Mouse (Mus musculus): Measurements from ENCODE around the gene Macrod2. TPM values are rescaled to one million over a fixed set of nuclear protein-coding genes. Genes with fewer than 3 reads are reported as not detected.

The Macrod2 gene
- total RNA-seq, 1 experiment from 2014 or later: 7.5 TPM

DNA sequence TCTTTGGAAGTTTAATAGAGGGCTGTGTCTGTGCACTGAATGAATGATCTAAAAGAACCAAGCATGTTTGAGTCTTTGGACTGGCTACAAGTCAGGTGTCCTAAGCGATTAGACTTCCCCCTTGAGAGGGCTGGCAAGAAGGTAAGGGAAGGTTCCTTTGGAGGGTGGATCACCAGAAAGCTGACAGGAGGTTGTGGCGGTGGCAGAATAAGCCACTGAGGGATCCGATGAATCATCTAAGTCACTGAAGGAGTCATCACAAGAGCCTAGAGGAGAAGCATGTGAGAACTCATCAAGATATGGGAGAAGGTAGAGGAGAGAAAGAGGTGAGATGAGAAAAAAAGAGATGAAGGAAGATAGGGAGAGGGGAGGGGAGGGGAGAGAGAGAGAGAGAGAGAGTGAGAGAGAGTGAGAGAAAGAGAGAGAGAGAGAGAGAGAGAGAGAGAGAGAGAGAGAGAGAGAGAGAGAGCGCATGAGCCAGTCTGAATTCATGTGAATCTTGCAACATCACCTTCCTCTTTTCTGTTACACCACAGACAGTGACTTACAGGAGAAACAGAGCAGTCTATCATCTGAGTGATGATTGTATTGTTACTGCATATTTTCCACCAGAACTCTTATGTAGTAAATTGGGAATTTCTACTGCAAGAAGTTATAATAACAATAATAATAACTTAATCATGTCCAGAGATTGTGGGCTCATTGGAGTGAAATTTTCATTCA is 398.9 kb downstream of the Macrod2 start:
- DNase-seq: no peak

DNA sequence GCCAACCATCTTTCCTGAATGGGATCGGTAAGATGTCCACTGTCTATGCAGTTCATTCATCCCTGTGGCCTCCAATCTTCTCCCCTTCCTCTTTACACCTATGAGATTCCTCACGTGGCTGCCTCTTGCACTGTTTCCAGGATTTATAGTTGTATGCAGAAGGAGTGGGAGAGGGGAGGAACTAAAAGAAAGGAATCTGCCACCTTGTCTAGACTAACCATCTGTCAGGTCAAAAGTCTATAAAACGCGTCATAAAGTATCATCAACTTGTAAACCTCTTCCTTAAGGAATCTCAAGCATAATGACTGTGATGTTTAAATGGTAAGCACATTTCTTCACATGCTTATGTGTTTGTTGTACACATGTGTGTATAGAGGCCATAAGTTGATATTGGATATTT is 416.6 kb downstream of the Macrod2 start:
- DNase-seq: no peak

DNA sequence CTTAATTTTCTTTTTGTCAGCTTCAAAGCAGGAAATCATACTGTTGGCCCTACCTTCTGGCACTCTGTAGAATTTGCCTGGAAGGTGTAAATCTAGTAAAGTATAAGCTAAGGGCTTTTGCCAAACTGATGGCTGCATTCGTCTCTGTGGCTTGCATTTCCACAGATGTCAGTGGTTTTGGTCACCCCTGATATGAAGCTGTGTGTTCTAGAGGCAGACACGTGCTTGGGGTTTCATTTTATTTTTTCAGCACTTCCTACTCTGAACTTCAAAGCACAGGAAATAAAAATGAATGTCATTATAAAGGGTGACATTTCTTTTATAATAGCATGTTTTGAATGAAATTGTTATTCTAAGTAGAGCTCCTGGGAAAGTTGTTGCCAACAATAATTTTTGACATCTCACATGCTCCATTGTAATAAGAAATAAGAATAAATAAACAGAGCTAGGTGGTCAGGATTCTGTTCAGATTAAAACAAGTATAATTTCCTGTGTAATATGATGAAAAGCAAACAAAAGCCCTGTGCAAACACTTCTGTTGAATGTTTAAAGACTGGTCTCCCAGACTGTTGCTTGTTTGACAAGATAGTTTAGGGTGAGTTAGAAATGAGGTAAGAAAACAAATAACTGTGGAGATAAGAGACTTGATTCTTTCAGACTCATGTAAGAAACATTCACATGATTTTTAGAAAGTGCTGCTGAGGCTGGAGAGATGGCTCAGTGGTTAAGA is 424.4 kb downstream of the Macrod2 start:
- no peak for DNase-seq

DNA sequence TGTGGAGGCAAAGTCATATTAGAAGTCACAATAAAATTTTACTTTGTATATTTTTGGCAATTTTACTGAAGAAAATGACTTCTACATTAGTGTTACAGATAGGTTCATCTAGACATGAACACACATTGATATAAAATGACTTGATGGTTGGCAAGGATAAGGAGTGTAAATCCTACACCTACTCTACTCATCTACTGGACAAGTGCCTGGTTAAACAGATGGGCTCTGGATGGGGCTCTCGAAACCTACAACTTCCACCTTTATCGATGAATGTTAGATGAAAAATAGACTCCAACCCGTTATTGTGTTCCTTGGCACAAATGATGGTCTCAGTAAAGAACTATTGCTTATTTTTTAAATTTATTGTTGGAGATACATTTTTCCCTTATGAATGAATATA is 427.3 kb downstream of the Macrod2 start:
- no peak for DNase-seq

DNA sequence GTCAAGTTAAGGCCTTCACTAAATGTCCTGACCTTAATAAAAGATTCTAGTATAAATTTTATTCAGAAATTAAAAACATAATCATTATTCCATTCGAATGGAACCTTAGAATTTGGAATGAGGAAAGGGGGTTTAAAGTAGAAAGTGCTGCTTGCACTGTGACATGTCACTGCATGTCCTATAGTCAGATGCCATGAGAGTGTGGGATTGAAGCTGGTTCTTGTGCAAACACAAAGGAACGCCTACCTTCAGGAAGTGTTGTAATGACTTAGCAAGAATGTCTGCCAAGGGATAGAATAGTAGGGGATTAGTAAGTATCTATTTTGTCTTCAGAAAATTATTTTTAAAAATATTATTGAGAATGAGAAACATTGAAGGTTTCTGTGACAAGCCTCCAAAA is 431.1 kb downstream of the Macrod2 start:
- no peak for DNase-seq

DNA sequence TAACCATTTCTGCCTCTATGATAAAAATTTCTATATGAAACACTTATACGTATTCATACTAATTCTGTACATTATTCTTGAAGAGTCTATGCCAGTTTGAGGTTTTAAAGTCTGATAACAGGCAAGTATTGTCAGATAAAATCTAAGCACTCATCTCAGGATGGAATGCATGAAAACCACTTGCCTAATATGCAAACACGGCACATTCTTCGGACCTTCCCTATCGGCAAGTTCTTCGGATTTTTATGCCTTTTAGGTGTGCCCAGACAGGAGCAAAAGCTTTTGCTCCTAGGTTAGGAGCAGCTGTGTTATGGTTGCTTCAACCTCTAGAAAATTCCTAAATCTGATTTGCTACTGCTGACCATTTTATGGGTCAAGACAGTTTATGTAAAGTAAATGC is 433.8 kb downstream of the Macrod2 start:
- DNase-seq: no peak

DNA sequence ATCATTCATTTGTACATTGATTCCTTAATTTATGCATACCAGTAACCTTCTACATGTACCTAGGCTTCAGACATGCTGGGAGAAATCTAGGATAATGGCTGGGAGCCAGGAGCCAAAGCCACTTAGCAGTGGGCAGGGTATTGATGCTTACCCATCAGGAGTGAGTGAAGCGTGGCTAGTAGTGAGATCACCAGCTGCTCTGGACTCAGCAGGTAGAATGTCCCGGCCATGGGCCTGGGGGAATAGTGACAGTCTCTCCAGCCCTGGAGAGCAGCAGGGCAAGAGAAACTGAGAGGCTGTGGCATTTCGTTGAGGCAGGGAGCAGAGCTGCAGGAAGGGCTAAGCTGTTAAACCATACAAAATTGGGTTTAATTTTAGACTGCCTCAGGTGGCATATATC is 435.0 kb downstream of the Macrod2 start:
- no peak for DNase-seq

DNA sequence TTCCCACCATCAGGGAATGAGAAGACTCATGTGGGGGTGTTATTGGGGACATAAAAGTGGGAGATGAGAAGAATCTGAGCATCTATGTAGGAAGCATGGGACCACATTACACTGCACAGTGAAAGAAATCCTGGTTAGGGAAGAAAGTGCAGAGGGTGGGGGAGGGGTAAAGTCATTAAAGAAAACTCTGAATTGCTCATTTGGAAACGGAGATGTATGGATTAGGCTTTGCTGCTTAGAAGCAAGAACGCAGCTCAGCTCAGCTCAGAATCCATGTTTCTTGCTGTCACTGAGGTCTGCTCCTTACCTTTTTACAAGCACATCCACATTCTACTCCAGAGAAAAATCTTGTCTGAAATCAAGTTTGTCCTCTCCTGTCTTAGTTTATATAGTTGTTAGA is 444.3 kb downstream of the Macrod2 start:
- no peak for DNase-seq

DNA sequence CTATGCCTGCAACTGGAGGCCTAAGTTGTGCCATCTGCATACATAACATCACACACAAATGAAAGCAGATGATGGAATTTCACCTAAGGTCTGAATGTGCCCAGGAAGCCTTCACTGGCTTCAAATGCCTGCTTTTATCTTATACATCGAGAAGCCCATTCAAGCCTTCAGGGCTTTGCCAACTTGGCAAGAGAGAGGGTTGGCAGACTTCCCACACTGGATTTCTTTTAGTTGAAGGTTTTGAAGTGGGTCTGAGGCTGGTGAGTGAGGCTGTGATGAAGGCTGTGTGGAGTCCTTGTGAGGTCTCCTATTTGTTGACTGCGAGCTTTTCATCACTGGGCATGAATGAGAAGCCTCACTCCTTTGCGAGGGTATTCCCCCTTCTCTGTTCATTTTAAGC is 444.8 kb downstream of the Macrod2 start:
- peak; percentile 84 for DNase-seq

DNA sequence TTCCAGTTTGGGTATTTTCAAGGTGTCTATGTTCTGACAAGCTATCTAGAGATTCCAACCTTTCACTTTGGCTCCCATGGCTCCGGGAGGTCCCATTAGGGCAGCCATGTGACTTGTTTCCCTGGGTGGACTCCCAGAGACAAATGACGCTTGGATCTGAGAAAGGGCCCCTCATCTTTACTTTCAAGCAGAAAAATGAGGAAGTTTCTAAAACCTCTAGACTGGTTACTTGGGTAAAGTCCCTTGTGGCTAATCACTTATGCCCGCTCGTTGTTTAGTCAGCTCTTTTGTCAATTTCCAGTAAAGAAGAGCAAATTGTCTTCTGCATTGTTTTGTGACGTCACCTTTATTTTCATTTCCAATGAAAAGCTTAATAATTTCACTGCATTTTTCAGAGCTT is 448.9 kb downstream of the Macrod2 start:
- no peak for DNase-seq

DNA sequence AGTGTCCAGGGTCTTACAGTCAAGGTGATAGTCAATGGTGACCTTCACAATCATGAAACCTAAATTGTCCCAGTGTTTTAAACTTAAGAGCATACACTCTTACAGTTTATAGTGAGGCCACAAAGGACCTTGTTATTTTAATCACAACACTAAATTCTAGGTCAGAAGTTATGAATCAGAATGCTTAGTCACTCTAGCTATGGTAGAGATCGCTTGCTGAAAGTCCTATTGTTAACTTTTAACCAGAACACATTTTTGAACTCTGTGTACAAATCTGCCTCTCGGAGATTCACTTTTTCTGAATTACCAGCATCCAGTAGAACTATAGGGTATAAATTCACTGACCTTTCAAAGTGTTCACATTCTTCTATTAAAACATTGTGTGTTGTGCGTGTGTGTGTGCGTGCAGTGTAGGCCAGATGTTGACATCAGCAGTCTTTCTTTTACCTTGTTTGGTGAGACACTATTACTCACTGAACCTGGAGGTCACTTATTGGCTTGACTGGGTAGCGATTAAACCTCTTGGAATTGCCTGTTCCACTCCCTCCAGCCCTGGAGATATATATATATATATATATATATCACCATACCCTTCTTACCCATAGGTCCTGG is 452.8 kb downstream of the Macrod2 start:
- no peak for DNase-seq

DNA sequence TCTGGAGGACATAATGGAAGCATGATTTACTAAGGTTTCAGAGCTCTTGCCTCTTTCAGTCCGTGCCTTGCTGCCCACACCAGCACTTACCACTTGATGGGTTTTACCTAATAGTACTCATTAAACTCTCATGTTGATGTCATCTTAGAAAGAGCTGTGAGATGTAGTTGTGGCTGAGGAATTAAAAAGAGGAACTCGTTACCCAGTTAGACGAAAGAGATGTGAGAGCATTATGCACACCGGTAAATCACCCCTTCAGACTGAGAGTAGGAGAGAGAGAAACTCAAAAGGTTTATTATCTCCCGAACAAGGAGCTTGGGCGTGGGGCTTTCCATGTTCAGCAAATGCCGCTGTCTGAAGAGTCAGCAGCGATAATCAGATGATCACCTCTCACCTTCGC is 458.4 kb downstream of the Macrod2 start:
- DNase-seq: no peak

DNA sequence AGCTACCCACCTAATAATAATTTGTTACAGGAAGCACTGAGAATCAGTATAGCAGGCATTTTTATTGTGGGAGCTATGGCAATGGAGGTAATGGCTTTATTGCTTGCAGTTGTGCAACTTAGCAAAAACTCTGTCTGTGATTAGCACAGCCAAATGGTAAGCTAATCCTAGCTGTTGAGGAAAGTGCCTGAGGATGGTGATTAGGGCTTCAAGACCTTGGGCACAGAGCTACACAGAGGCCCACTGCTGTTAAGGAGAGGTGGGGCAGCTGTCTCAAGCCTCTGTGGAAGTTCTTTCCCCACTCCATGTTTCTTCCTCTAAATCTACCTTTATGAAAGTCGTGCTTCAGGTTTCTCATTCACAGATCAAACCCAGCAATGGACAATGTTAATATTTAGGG is 466.2 kb downstream of the Macrod2 start:
- DNase-seq: no peak

DNA sequence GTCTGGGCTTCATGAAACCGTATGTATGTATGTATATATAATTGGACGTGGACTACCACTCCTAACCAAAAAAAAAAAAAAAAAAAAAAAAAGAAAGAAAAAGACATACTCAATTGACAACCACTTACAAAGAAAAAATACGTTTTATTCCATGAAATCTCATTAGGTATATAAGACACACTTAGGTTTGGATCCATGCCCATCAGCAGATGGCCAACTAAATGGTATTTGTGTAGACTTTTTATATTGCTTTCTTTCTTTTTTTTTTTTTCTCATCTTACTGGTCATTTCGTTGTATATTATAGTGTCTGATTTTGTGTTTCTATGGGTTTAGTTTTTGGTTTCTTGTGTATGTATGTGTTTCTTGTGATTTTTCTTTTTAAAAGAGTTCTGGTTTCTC is 467.6 kb downstream of the Macrod2 start:
- DNase-seq: no peak

DNA sequence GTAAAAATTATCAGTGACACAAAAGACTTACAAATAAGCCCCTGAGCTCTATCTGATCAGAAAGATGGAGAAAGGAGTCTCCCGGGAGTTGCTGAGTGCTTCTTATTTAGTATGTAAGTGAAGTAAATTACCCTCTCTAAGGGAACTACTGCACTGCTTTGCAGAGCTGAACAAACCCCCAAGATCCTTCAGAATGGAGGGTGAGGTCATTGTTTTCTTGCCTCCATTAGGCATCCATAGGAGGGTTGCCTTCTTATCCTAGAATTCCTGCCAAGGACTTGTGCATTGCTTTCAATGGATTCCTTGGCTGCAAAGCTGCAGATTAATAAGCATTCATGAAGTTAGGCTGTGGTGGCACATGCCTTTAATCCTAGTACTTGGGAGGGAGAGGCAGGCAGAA is 470.5 kb downstream of the Macrod2 start:
- DNase-seq: no peak

DNA sequence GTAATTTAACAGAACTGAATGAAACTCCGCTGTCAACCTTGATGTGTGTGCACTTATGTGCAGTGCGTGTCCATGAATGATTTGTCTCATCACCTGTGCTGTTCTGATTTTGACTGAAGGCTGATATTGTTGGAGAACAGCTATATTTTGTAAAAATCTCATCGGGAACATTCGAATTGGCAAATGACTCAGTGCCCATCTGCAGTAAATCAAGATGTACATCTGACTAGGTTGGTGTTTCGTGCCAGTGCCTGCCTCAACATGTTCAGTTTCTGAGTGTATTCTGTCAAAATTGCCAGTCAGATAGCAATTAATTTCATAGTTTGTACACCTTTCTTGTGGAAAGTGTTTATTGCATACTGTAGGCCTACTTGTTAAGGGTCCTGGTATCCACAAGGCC is 472.0 kb downstream of the Macrod2 start:
- DNase-seq: no peak

DNA sequence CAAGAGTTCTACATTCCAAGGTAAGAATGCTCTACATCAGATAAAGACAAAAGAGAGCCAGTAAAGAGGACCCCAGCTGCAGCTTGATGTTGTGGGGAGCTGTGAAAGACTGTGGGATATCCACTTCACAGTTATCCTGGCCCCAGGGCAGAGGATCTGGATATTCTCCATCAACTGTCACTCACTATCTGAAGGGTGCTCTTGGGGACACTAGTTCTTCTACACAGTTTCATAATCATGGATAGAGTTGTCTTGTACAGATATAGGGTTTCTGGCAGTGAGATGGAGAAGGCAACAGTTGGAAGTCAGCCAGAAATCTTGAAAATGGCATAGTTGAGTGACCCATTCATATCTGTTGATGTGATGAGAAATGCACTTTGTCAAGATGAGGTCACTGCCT is 490.1 kb downstream of the Macrod2 start:
- DNase-seq: no peak

DNA sequence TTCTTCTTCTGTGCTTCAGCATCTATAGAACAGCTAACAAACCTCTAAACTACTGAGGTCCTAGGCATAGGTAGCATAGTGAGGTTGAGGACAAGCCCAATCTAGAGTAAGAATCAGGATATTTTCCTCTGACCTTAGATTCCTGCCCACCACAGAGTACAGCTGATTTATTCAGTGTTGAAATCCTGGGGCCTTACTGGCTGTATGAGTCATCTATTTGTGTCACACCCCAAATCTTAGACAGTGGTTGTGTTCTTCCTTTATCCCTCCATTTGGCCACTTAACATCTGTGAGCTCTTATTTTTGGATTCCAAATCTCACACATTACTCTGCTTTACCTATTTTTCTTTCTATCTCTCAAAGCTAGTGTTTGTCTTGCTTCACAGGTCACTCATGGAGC is 495.6 kb downstream of the Macrod2 start:
- DNase-seq: no peak

DNA sequence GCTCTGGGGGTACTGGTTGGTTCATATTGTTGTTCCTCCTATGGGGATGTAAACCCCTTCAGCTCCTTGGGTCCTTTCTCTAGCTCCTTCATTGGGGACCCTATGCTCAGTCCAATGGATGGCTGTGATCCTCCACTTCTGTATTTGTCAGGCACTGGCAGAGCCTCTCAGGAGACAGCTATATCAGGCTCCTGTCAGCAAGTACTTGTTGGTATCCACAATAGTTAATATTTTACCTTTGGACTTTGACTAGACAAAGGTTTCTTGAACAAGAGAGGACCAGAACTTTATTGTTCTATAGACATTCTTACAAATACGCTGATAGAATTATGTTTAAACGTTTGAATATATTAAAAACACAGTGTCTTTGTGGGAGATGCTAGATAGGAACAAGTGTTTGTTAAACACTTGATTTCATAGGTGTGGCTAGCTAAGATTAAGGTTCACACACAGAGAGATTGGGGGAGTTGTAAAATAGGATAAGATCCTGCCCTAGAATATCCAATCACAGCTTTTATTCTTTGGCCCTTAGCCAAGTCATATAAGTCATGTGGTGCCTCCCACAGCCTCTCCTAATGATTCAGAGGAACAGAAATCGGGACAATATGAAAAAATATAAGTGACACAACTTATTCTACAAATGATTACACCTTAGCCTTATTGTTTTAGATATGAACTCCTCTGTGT is 501.4 kb downstream of the Macrod2 start:
- DNase-seq: no peak

DNA sequence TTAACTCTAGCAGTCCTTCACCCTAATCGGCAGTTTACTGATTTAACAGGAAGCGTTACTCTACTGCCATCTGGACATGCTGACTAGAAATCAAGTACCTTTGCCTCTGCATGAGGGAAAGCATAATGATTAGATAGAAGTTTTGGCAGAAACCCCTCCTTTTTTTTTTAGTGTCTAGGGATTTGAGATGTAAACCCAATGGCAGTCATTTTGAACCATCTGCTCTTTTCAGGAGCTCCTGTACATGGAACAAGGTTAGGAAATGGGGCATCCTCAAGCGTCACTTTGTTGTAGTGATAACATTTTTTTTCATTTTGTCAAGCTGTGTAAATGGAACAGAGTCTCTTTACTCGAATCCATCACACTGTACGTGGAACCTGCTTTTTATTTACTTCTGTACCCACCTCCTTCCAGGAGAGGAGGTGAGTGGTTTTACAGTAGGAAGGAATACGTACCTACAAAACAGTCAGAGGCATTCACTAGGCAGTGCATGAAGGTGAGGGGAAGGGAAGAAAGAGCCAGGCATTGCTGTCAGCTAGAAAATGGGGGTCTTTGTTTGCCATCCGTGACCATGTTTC is 503.4 kb downstream of the Macrod2 start:
- no peak for DNase-seq

DNA sequence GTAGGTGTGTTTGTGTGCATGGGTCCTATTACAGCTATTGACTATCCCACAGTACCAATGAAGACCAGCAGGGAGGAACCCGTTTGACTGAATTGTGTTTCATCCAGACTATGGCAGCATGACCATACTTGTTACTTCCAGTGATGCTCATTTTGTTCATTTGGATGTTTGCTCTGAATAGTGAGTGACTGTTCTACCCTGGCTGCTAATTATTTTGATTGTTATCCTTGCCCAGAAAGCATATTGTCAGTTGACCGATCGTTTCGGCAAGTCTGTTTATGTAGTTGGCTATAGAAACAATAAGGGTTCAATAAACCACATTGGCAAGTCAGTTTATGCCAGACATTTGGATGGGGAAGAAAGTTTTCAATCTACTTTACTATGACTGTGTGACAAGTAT is 510.2 kb downstream of the Macrod2 start:
- DNase-seq: no peak

DNA sequence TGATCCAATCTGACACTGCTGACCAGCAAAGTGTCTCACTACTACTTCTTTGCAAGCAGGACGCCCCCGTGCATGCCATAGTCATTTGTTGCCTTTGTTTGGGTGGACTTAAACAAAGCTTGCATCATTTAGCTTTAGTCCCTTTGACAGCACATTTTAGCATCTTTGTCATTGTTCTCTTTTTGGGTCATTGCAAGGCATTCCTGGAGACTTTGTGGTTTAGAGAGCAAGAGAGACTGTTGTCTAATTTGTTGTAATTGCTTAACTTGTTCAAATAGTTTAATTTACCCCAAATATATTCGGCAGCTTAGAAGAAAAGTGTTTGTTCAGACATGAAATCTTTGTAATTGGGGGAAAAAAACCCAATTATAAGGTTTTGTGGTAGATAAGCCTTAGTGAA is 511.0 kb downstream of the Macrod2 start:
- no peak for DNase-seq

DNA sequence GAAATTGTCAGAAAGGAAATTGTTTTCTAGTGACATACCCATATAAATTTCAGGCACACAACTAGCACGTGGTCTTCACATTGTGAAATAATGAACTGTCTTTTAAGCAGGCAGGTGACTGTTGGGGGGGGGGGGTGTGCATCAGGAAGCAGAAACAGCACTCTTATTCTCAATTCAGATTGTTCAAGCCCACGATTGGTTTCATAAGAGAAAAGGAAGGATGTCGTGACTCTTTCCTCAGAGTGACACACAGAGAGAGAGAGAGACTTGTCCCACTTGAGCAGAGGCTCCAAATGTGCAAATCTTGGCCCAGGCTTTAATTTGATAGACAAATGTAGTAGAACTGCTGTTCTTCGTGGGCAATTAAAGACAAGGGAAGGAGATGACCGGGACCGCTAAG is 516.4 kb downstream of the Macrod2 start:
- no peak for DNase-seq

Measured in adrenal gland, postnatal 14 days (tissue).